Mouse (Mus musculus): ENCODE results near the gene Gm17662. TPM values are rescaled to one million over a fixed set of nuclear protein-coding genes. Genes with fewer than 3 reads are reported as not detected.

Gm17662 gene
- not detected for total RNA-seq (2021)
- long read RNA-seq, experiment 1, result 0 reads
- long read RNA-seq, experiment 2, result 0 reads

- no peak for DNase-seq
Observed at GRCm38 (mm10) chr4:104857029-104857428, at the start of gene Gm17662. TSS of gene Gm17662 (plus strand) at chr4:104857329.

GRCm38 (mm10) chr4:104810710-104811286, 46.3 kb upstream of the Gm17662 start:
- DNase-seq, result no peak

DNA sequence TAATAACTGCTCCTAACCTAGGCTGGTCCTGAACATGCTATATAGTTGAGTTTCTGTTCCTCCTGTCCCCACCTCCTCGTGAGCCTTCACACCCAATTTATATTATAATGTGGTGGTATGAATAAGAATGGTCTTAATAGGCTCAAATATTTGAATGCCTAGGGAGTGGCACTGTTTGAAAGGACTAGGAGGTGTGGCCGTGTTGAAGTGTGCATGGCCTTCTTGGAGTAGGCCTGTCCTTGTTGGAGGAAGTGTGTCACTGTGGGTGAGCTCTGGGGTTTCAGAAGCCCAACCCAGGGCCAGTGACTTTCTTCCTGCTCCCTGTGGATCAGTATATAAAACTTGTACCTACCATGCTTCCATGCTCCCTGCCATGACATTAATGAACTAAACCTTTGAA, 43.5 kb upstream of the Gm17662 start:
- DNase-seq, result no peak

GRCm38 (mm10) chr4:104816519-104817232, 40.5 kb upstream of the Gm17662 start:
- no peak for DNase-seq

GRCm38 (mm10) chr4:104817509-104817908, 39.6 kb upstream of the Gm17662 start:
- no peak for DNase-seq

DNA sequence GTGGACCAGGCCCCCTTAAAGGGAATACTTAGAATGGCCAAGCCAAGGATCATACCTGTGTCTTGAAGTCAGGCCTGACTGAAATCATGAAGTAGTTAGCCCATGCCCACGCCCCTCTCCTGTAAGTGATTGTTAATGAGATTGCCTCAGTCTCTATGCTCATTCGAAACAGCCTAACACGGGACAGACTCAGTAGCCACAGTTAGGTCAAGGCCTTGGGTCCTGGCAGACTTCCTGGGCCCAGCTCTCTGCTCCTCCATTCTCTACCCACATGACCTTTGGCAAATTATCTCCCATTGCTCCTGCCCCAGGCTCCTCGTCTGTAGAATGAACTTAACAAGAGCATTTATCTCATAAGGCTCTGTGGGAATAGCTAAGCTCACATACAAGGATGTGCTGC, 38.1 kb upstream of the Gm17662 start:
- DNase-seq, result peak; percentile 35

DNA sequence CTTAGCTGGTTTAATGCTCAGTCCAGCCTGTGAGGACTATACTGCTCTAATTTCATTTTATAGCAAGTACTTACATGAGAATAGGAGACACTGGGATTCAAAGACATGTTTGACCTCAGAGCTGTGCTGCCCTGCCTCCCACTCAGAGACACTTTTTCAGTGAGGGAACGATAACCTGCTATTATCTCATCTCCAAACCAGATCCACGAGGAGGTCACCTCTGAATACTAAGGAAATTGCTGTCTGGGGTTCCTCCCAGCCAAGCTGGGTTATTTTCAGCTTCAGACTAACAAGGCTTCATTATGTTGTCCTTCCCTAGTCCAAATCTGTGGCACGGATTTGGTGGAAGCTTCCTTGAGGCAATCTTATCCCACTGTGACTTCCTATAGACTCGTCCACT, 37.2 kb upstream of the Gm17662 start:
- DNase-seq, result no peak

- peak; percentile 63 for DNase-seq
Observed at GRCm38 (mm10) chr4:104823597-104824101, 33.5 kb upstream of the Gm17662 start.

- no peak for DNase-seq
Observed at GRCm38 (mm10) chr4:104824381-104825077, 32.6 kb upstream of the Gm17662 start.

- no peak for DNase-seq
Observed at GRCm38 (mm10) chr4:104828939-104829338, 28.2 kb upstream of the Gm17662 start.

- DNase-seq, result no peak
Observed at GRCm38 (mm10) chr4:104835096-104835495, 22.0 kb upstream of the Gm17662 start.

DNA sequence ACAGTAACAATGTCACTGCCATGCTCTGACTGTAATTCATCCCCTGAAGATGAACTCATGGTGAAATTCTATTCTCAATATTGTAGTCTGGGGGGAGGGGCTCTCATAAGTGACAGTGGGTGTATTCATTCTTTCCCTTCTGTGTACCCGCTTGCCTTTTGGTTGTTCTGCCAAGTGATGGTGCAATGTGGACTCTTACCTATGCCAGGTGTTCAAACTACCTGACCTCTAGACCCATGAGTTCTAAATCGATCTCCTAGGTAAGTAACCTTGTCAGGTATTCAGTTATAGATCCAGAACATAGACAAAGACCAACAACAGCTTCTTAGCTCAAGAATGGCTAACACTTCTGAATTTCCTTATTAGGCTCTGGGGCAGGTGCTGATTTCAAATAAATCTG, 18.8 kb upstream of the Gm17662 start:
- no peak for DNase-seq

GRCm38 (mm10) chr4:104842204-104842603, 14.9 kb upstream of the Gm17662 start:
- no peak for DNase-seq

DNA sequence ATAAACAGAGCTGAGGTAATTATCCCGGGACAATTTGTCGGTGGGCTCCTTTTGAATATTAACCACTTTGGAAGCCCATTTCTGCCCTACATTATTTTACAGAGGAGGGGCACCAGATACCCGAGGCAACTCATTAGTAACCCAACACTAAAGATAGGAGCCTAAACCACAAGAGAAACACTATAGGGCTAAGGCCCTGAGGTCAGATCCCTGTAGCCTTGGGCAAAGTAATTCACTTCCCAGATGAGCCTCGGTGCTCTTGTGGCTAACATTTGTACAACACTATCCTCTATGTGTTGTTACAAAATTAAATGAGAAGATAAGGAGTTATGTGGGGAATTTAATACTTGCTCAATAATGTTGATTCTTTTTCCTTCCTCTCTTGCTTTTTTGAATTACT, 13.6 kb upstream of the Gm17662 start:
- DNase-seq, result no peak

DNA sequence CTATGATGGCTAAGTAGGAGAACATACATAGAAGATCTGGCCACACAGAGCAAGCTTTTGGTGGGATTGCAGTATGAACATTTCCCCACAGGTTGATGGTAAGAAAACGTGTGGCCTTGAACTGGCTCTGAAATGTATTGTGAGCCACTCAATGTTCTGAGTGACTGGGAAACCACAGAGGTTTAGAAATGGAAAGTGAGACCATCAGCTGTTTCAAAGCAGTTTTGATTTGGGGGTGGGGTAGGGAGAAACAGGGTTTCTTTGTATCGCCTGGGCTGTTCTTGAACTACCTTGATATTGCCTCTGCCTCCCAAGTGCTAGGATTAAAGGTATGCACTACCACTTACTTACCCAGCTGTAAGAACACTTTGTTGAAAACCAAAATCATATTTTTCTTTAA, 1.9 kb upstream of the Gm17662 start:
- no peak for DNase-seq

- no peak for DNase-seq
Observed at GRCm38 (mm10) chr4:104857823-104858222, 694 bp downstream of the Gm17662 start.

DNA sequence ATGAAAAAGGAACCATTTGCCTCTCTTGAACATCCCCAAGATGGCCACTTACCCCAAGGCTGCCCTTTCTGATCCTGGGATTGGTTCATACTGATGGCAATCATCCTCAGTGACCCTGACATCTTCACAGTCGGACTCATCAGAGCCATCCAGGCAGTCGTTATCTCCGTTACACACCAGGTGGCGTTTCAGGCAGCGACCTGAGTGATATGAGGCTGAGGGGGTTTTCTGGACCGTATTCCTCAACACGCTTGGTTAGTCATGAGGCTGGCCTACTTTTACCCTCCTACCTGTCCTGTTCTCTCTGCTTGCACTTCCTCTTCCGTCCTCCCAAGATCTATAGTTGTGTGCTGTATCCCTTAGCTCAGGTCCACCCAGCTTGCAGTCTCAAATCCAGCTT, 4.1 kb downstream of the Gm17662 start:
- DNase-seq, result no peak

DNA sequence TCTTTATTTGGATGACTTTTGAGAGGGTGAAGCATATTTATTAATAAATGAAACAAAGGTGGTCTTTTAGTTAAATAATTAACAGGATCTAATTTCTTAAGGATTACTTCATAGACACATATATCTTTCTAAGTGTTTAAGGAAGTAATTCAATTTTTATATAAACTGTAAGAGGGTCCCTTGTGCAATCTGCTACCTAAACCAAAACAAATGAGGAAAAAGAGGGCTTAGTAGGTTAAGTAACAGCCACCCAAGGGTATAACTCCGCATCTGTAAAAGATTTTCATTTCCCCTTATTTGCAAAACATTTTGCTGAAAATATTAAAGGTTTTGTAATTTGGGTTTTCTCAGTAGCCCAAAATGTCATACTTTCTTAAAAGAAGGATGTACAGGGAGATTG, 7.3 kb downstream of the Gm17662 start:
- DNase-seq, result no peak

- DNase-seq, result no peak
Observed at GRCm38 (mm10) chr4:104869581-104869980, 12.5 kb downstream of the Gm17662 start.

GRCm38 (mm10) chr4:104870196-104870595, 13.1 kb downstream of the Gm17662 start:
- DNase-seq, result no peak

DNA sequence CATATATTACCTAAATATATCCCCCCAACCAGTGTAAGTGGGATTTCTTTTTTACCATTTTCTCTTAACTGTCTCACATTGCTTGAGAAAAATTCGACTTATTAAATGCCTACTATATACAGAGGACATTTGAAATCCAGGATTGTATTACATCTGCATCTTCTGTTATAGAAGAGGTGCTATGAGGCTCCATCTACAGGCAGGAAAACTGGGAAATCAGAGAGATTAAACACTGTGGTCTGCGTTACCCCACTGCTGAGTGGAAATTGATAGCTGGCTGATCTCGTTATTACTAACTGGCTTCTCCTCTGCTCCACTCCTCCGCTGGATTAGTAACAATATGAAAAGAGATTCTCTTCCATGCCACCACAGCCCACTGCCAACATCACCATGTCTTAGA, 18.7 kb downstream of the Gm17662 start:
- DNase-seq, result no peak

DNA sequence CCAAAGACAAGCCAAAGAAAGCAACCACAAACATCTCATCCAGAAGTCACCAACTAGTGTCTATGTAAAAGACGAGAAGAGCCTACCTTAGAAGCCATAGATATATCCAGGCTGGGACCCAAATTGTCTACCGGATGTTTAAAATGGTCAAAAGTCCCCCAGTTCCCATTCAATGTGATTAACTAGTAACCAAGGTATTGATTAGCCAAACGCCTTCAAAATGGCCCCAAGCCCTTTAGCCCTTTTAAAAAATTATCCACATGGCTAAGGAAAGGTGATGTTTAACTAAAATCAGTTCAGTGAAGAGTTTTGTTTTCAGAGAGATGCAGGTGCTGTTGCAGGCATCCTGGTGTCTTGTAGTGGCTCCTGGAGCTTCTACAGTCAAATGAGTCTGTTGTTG, 19.2 kb downstream of the Gm17662 start, which contains the start of gene C8a:
Gene C8a, minus strand, starts transcription at position 76 of the 400 bp plus-strand sequence.
- no peak for DNase-seq

DNA sequence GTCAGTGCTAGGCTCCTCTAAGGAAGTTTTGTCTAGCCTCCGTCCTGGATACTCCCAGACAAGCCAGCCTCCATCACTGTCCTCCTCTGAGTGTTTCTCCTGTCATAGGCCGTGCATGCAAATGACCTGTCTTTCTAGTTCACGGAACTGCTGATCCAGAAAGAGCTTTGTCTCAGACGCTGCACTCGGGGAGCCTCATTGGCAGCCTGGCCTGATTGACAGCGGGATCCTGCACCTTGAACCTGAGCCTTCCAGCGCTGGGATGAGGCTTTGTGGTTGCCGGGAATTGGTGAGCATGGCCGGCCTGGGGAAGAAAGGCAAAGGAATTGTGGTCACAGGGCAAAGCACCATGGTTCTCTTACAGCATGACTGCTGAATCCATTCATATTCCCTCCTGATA, 30.4 kb downstream of the Gm17662 start:
- no peak for DNase-seq
